8 mouse cellular contexts compared by ENCODE assay signal in the genomic region with DNA sequence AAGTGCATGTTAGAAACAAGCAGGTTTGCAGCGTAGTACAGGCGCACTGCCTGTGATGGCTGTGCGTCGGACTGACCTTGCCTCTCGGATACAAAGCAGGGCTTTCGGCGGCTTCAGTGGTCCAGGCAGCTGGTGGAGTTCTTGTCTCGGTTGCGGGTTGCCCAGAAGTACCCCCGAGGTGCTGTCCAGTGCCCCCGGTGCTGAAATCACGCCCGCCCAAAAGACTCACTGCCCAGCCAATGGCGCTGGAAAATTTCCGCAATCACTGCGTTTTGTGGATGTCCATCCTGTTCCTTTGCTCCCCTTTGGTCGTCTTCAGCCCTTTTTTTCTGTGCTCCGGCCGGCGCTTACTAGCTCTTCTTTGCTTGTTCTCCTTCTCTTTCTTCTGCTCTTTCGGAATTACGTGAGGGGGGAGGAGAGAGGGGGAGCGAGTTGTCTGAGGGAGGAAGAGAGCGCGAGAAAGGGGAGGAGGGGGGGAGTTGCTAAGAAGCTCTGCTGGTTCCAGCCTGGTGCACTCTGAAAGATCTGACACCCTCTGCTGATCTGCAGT. TPM values are rescaled to one million over a fixed set of nuclear protein-coding genes. Genes with fewer than 3 reads are reported as not detected.
A peak's percentile ranks its signal among the peaks of the same experiment; 100 is the strongest.
DNase-seq lines count a peak whose midpoint lies in the region; ATAC-seq and TF ChIP-seq lines count a peak whose summit lies in the region.

Gene Slitrk1 (minus strand): TSS at position 445 of the 550 bp plus-strand sequence.

- H3K27me3 ChIP-seq in MEL (ENCODE audit: control insufficient read depth in 1 of 2, insufficient read depth in 2 of 2, low read length in 2 of 2), result no peaks in the 10 kb centered on the region
- H3K27me3 ChIP-seq in forebrain, embryonic 12.5 days, result 0 out of 2 replicates have a peak, but pooled peaks cover 4% of the 10 kb centered on the region
- H3K27me3 ChIP-seq in hindbrain, embryonic 15.5 days, result no peaks in the 10 kb centered on the region
- peaks cover 8% of the 10 kb centered on the region; the same call in 1 of the 2 replicates for H3K27me3 ChIP-seq in midbrain, embryonic 12.5 days
- H3K27me3 ChIP-seq in stomach, embryonic 15.5 days (replicated peaks), result peaks cover 17% of the 10 kb centered on the region; the same call in 1 of the 2 replicates

- 0% methylated on average over 25 of the region's 25 CpGs for WGBS in forebrain, embryonic 12.5 days
- WGBS in hindbrain, embryonic 15.5 days, result under 1% methylated on average over 25 of the region's 25 CpGs
- WGBS in midbrain, embryonic 12.5 days, result 2% methylated on average over 22 of the region's 25 CpGs
- 1% methylated on average over 25 of the region's 25 CpGs for WGBS in stomach, embryonic 15.5 days

- no peak within 1 kb of the TSS for H3K27ac ChIP-seq in MEL (ENCODE audit: control insufficient read depth, low read depth, low read length)
- H3K27ac ChIP-seq in forebrain, embryonic 12.5 days, result peak within 1 kb of the TSS; percentile 77
- peak within 1 kb of the TSS; percentile 87 for H3K27ac ChIP-seq in hindbrain, embryonic 15.5 days (replicated peaks)
- peak within 1 kb of the TSS; percentile 90 for H3K27ac ChIP-seq in midbrain, embryonic 12.5 days (replicated peaks)
- H3K27ac ChIP-seq in stomach, embryonic 15.5 days, result no peak within 1 kb of the TSS

- no peak within 1 kb of the TSS for H3K4me3 ChIP-seq in MEL (ENCODE audit: control insufficient read depth in 1 of 2, insufficient read depth in 1 of 2, low read depth in 2 of 2, low read length in 2 of 2)
- peak within 1 kb of the TSS; percentile 52 for H3K4me3 ChIP-seq in forebrain, embryonic 12.5 days (replicated peaks)
- peak within 1 kb of the TSS; percentile 51 for H3K4me3 ChIP-seq in hindbrain, embryonic 15.5 days
- H3K4me3 ChIP-seq in midbrain, embryonic 12.5 days, result peak within 1 kb of the TSS; percentile 69
- H3K4me3 ChIP-seq in stomach, embryonic 15.5 days (replicated peaks), result peak within 1 kb of the TSS; percentile 40

- no peaks in the 10 kb centered on the region for H3K4me1 ChIP-seq in MEL (ENCODE audit: control insufficient read depth in 1 of 2, insufficient read depth in 2 of 2, low read length in 2 of 2)
- H3K4me1 ChIP-seq in forebrain, embryonic 12.5 days, result peaks cover 30% of the 10 kb centered on the region
- H3K4me1 ChIP-seq in hindbrain, embryonic 15.5 days (replicated peaks), result peaks cover 27% of the 10 kb centered on the region
- peaks cover 30% of the 10 kb centered on the region for H3K4me1 ChIP-seq in midbrain, embryonic 12.5 days
- peaks cover 18% of the 10 kb centered on the region; the same call in 1 of the 2 replicates for H3K4me1 ChIP-seq in stomach, embryonic 15.5 days

- no peaks in the 10 kb centered on the region for H3K79me2 ChIP-seq in MEL (ENCODE audit: control insufficient read depth, insufficient read depth, low read length, poor library complexity)

- H3K9me3 ChIP-seq in MEL (replicated peaks; ENCODE audit: insufficient read depth, low read length), result no peaks in the 10 kb centered on the region
- H3K9me3 ChIP-seq in forebrain, embryonic 12.5 days, result no peaks in the 10 kb centered on the region
- no peaks in the 10 kb centered on the region for H3K9me3 ChIP-seq in hindbrain, embryonic 15.5 days
- H3K9me3 ChIP-seq in midbrain, embryonic 12.5 days, result no peaks in the 10 kb centered on the region
- no peaks in the 10 kb centered on the region for H3K9me3 ChIP-seq in stomach, embryonic 15.5 days

- no peak within 1 kb of the TSS for H3K9ac ChIP-seq in MEL (ENCODE audit: control insufficient read depth, low read depth, low read length, poor library complexity, severe bottlenecking)
- peak within 1 kb of the TSS; percentile 56 for H3K9ac ChIP-seq in forebrain, embryonic 12.5 days
- peak within 1 kb of the TSS; percentile 62 for H3K9ac ChIP-seq in hindbrain, embryonic 15.5 days
- peak within 1 kb of the TSS; percentile 68 for H3K9ac ChIP-seq in midbrain, embryonic 12.5 days (replicated peaks)
- H3K9ac ChIP-seq in stomach, embryonic 15.5 days, result no peak within 1 kb of the TSS

- no peak for TF ChIP-seq POLR2A in MEL (IDR thresholded peaks at IDR 0.05; ENCODE audit: control insufficient read depth in 1 of 2, insufficient read depth in 1 of 2, low read depth in 1 of 2, low read length in 2 of 2, poor library complexity in 1 of 2)

- TF ChIP-seq EP300 in MEL (IDR thresholded peaks at IDR 0.05; ENCODE audit: low read depth in 1 of 2, low read length in 2 of 2), result no peak

- no peak for TF ChIP-seq RAD21 in MEL (IDR thresholded peaks at IDR 0.05; ENCODE audit: low read depth, low read length)

- DNase-seq in MEL (ENCODE audit: low read depth, low spot score), result peak; percentile 9
- peak; percentile 68 for DNase-seq in cerebellum, adult 11 months
- DNase-seq in left cerebral cortex, adult 18-20 months (ENCODE audit: low spot score in 2 of 2), result peak; percentile 51 to 72
- DNase-seq in spleen, postnatal 14 days (ENCODE audit: low spot score in 2 of 2), result no peak

- ATAC-seq in forebrain, embryonic 12.5 days (ENCODE audit: low FRiP score), result peak; percentile 69
- peak; percentile 89 for ATAC-seq in hindbrain, embryonic 15.5 days (ENCODE audit: low FRiP score, low read depth)
- peak; percentile 75 for ATAC-seq in midbrain, embryonic 12.5 days (ENCODE audit: low FRiP score, low read depth)
- ATAC-seq in stomach, embryonic 15.5 days (ENCODE audit: insufficient read depth, low FRiP score, low read depth), result no peak

- H3K4me2 ChIP-seq in forebrain, embryonic 12.5 days, result peak within 1 kb of the TSS; percentile 84
- H3K4me2 ChIP-seq in hindbrain, embryonic 15.5 days, result peak within 1 kb of the TSS; percentile 86
- peak within 1 kb of the TSS; percentile 85 for H3K4me2 ChIP-seq in midbrain, embryonic 12.5 days (replicated peaks)
- H3K4me2 ChIP-seq in stomach, embryonic 15.5 days, result peak within 1 kb of the TSS; percentile 73

- no peak for TF ChIP-seq CTCF in MEL (IDR thresholded peaks at IDR 0.05 in 2 of 3, conservative IDR thresholded peaks at IDR 0.05 in 1 of 3; ENCODE audit: control insufficient read depth in 1 of 3, insufficient read depth in 1 of 3, low read depth in 2 of 3, low read length in 3 of 3, poor library complexity in 1 of 3, severe bottlenecking in 1 of 3)

- H3K36me3 ChIP-seq in MEL (ENCODE audit: control insufficient read depth in 1 of 2, insufficient read depth in 2 of 2, low read length in 2 of 2), result no peaks in the 10 kb centered on the region
- H3K36me3 ChIP-seq in forebrain, embryonic 12.5 days (replicated peaks), result no peaks in the 10 kb centered on the region
- H3K36me3 ChIP-seq in hindbrain, embryonic 15.5 days, result no peaks in the 10 kb centered on the region
- no peaks in the 10 kb centered on the region for H3K36me3 ChIP-seq in midbrain, embryonic 12.5 days
- no peaks in the 10 kb centered on the region for H3K36me3 ChIP-seq in stomach, embryonic 15.5 days

TF ChIP-seq in MEL, 35 proteins besides CTCF, POLR2A, EP300 and RAD21:
- TF ChIP-seq ETS1 (IDR thresholded peaks at IDR 0.05; ENCODE audit: low read depth, low read length) (no peak), NELFE (IDR thresholded peaks at IDR 0.05; ENCODE audit: low read depth, low read length) (no peak)

RNA-seq across cellular contexts. Expression of gene Slitrk1, which starts in this region (rescaled TPM):
- not detected in 2 replicates for total RNA-seq in MEL (2012; rRNA removed)
- not detected for polyA plus RNA-seq in MEL (2012; ENCODE audit: insufficient read depth in 1 of 2, insufficient read length in 2 of 2, low read depth in 1 of 2, low replicate concordance in 2 of 2, missing spikeins in 1 of 2)
- 12.1 and 13.4 TPM in 2 replicates for polyA plus RNA-seq in forebrain, embryonic 12.5 days (2016; fragmentation: Nextera tagmentation; extraction: Ambion mirVana)
- polyA plus RNA-seq in hindbrain, embryonic 15.5 days (2015; fragmentation: Nextera tagmentation; extraction: Ambion mirVana), result 29.8 and 31.4 TPM in 2 replicates
- 10 to 100 TPM; 63.5 to 83.2 TPM for total RNA-seq in left cerebral cortex, adult 18-20 months (2021)
- 14.3 and 16.2 TPM in 2 replicates for polyA plus RNA-seq in midbrain, embryonic 12.5 days (2016; fragmentation: Nextera tagmentation; extraction: Ambion mirVana)
- 0.96 and 1.3 TPM in 2 replicates for polyA plus RNA-seq in stomach, embryonic 15.5 days (2015; fragmentation: Nextera tagmentation; extraction: Ambion mirVana)

Comparison
In these comparisons a context has a peak if more than half of its experiments do, and no peak if none do; other contexts are left out.
1. RNA of gene Slitrk1 (total RNA-seq): 63.5 to 83.2 TPM in left cerebral cortex, adult 18-20 months; not detected in MEL; every median in the first group is over 10 times any median in the second.
2. Peak in DNase-seq in MEL; RNA of the gene not detected or under 1 TPM.
3. DNase-seq: peak in cerebellum, adult 11 months (single experiment) and left cerebral cortex, adult 18-20 months (2 of 2); none in spleen, postnatal 14 days (0 of 2).
4. H3K27ac ChIP-seq: peak in forebrain, embryonic 12.5 days (single experiment), hindbrain, embryonic 15.5 days (single experiment) and midbrain, embryonic 12.5 days (single experiment); none in MEL (single experiment) and stomach, embryonic 15.5 days (single experiment).
5. H3K4me3 ChIP-seq: peak in forebrain, embryonic 12.5 days (single experiment), hindbrain, embryonic 15.5 days (single experiment), midbrain, embryonic 12.5 days (single experiment) and stomach, embryonic 15.5 days (single experiment); none in MEL (0 of 2).
6. H3K9ac ChIP-seq: peak in forebrain, embryonic 12.5 days (single experiment), hindbrain, embryonic 15.5 days (single experiment) and midbrain, embryonic 12.5 days (single experiment); none in MEL (single experiment) and stomach, embryonic 15.5 days (single experiment).
7. Peak in every context shown above with its lines, with median percentiles within 50 percentile points of each other: H3K4me2 ChIP-seq.